Mouse (Mus musculus) embryonic facial prominence, embryonic 14.5 days (tissue): ENCODE data around the gene Fkbp9. TPM values are rescaled to one million over a fixed set of nuclear protein-coding genes. Genes with fewer than 3 reads are reported as not detected.

Source experiments
- ATAC-seq: fragments of 200-750 bp; cut with Nextera tagmentation; 2 replicates; pipeline ENCODE4 v1.8.0; 2017; ENCODE audit warnings: low read depth, moderate number of reproducible peaks, moderate TSS enrichment
- DNase-seq: peaks from one replicate; pipeline ENCODE4 v3.0.0-alpha.2; 2015; ENCODE audit warnings: low spot score
- H3K27ac ChIP-seq: fragments of 300-500 bp; sonication (generic); replicated peaks from 2 replicates; pipeline ENCODE4 v1.5.1; 2014; ENCODE audit warnings: low read depth, mild to moderate bottlenecking, low read length, moderate library complexity
- H3K27me3 ChIP-seq: fragments of 300-500 bp; sonication (generic); replicated peaks from 2 replicates; pipeline ENCODE4 v1.6.1; 2014; ENCODE audit warnings: low read length; ENCODE audit not compliant: control insufficient read depth, insufficient read depth
- H3K36me3 ChIP-seq: fragments of 300-500 bp; sonication (generic); 2 replicates; pipeline ENCODE4 v1.6.1; 2014; ENCODE audit warnings: low read length, mixed read lengths; ENCODE audit not compliant: control insufficient read depth, insufficient read depth
- H3K4me1 ChIP-seq: fragments of 300-500 bp; sonication (generic); 2 replicates; pipeline ENCODE4 v1.6.1; 2014; ENCODE audit warnings: antibody characterized with exemption, low read length; ENCODE audit not compliant: control insufficient read depth, insufficient read depth
- H3K4me2 ChIP-seq: fragments of 300-500 bp; sonication (generic); 2 replicates; pipeline ENCODE4 v1.6.1; 2014; ENCODE audit warnings: low read depth, mild to moderate bottlenecking, low read length, moderate library complexity, mixed read lengths
- H3K4me3 ChIP-seq: fragments of 300-500 bp; sonication (generic); 2 replicates; pipeline ENCODE4 v1.5.1; 2014; ENCODE audit warnings: low read depth, mild to moderate bottlenecking, low read length
- H3K9ac ChIP-seq: fragments of 300-500 bp; sonication (generic); 2 replicates; pipeline ENCODE4 v1.6.1; 2014; ENCODE audit warnings: low read depth, mild to moderate bottlenecking, low read length, moderate library complexity, mixed read lengths
- H3K9me3 ChIP-seq: fragments of 300-500 bp; sonication (generic); 2 replicates; pipeline ENCODE4 v1.6.1; 2016; ENCODE audit warnings: low read length; ENCODE audit not compliant: control insufficient read depth
- WGBS: fragments of 180-500 bp; shearing (Covaris S2); extraction: QIAGEN DNeasy Blood & Tissue Kit; methylation state at CpG from one replicate; pipeline ENCODE4 v1.1.7; 2014; 5-methylcytosine and 5-hydroxymethylcytosine counted together
- polyA plus RNA-seq: library from polyadenylated mRNA; unstranded; fragments of >200 nt; fragmentation: Nextera tagmentation; extraction: Ambion mirVana; gene quantifications from 2 replicates; pipeline ENCODE4 v1.2.1, GENCODE M21; 2014

Gene Fkbp9
- polyA plus RNA-seq, 1 experiment from 2014 or later, result 240 TPM

DNA sequence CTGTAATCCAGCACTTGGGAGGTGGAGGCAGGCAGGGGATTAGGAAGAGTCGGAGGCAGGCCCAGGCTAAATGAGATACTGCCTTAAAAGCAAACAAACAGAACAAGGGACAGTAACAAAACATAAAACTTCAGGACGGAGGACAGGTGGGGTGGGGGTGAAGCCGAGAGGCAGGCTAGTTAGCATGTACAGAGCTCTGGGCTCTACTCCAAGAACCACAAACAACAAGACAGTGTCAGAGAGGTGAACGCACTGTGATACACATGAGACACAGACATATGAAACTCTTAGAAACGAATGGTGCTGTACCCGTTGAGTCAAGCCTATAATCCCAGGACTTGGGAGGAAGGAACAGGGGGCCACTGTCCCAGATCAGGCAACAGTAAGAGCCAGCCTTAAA is 72.0 kb downstream of the Fkbp9 start:
- ATAC-seq (peak; percentile 45; the same call in 1 of the 2 replicates), DNase-seq (peak; percentile 57)
- Histone ChIP-seq H3K9ac (no peak overlapping the region), H3K36me3 (no peaks in the 10 kb centered on the region), H3K4me1 (peaks cover 12% of the 10 kb centered on the region; the same call in 1 of the 2 replicates), H3K27me3 (no peaks in the 10 kb centered on the region), H3K4me2 (no peak overlapping the region), H3K4me3 (no peak overlapping the region), H3K9me3 (no peaks in the 10 kb centered on the region), H3K27ac (no peak overlapping the region)
- WGBS, result 29% methylated on average over 6 of the region's 6 CpGs

DNA sequence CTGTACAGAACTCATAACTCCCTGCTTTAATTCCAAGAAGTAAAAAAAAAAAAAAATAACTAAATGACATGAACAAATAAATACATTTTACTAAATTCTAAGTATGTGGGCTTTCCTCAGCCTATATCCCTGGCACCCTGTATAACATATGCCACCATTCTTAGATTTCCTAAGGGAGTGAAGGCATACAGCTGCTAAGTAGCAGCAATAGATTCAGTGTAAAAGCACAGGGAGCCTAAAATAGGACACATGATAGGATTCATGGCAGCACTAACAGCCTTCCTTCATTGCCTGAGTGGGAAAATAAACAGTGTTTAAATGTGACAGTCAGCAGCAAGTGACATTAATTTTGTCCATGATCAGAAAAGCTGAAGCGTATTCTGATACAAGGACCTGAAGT is 72.5 kb downstream of the Fkbp9 start:
- DNase-seq, result no peak
- no peak overlapping the region for H3K4me2 ChIP-seq
- H3K9me3 ChIP-seq, result no peaks in the 10 kb centered on the region
- H3K4me1 ChIP-seq, result peaks cover 12% of the 10 kb centered on the region; the same call in 1 of the 2 replicates
- no peak overlapping the region for H3K27ac ChIP-seq
- no peak overlapping the region for H3K9ac ChIP-seq
- 80% methylated on average over 1 of the region's 1 CpGs for WGBS
- no peaks in the 10 kb centered on the region for H3K36me3 ChIP-seq
- ATAC-seq, result no peak
- H3K4me3 ChIP-seq, result no peak overlapping the region
- no peaks in the 10 kb centered on the region for H3K27me3 ChIP-seq

DNA sequence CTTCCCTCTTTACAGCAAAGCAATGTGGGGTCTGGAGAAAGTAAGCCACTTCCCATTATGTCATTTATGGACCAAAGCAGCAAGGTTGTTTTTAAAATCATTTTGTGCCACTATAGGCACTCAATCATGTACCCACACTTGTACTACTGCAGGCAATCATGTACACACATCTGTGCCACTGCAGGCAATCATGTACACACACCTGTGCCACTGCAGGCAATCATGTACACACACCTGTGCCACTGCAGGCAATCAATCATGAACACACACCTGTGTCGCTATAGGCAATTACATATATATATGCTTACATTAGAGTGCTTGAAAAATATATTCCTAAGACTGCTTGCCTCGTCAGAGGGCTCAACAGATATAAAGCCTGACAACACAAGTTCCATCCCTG is 73.1 kb downstream of the Fkbp9 start:
- no peak overlapping the region for H3K27ac ChIP-seq
- WGBS, result 67% methylated on average over 2 of the region's 2 CpGs
- no peak for DNase-seq
- no peak overlapping the region for H3K9ac ChIP-seq
- no peaks in the 10 kb centered on the region for H3K27me3 ChIP-seq
- no peaks in the 10 kb centered on the region for H3K36me3 ChIP-seq
- no peaks in the 10 kb centered on the region for H3K9me3 ChIP-seq
- H3K4me3 ChIP-seq, result no peak overlapping the region
- no peak overlapping the region for H3K4me2 ChIP-seq
- peaks cover 12% of the 10 kb centered on the region; the same call in 1 of the 2 replicates for H3K4me1 ChIP-seq
- no peak for ATAC-seq

DNA sequence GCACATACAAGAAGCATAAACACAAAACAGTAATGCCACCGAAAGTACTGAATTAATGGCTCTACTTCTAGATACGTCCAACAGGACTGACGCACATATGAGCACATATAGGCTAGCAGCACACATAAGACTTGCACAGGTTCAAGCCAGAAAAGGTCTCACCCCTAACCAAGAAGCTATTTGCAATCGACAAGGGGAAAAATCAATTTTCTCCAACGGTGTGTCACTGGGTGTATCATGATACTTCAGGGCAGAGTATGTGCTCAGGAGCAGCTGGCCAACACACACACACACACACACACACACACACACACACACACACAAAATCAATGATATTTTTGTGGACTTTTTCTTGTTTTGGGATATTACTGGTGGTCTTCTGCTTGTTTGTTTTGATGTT is 73.6 kb downstream of the Fkbp9 start:
- ATAC-seq (no peak), DNase-seq (no peak)
- peaks cover 12% of the 10 kb centered on the region; the same call in 1 of the 2 replicates for H3K4me1 ChIP-seq
- WGBS, result 82% methylated on average over 5 of the region's 5 CpGs
- H3K4me3 ChIP-seq, result no peak overlapping the region
- no peaks in the 10 kb centered on the region for H3K9me3 ChIP-seq
- H3K27ac ChIP-seq, result no peak overlapping the region
- H3K27me3 ChIP-seq, result no peaks in the 10 kb centered on the region
- no peak overlapping the region for H3K9ac ChIP-seq
- H3K36me3 ChIP-seq, result no peaks in the 10 kb centered on the region
- no peak overlapping the region for H3K4me2 ChIP-seq

DNA sequence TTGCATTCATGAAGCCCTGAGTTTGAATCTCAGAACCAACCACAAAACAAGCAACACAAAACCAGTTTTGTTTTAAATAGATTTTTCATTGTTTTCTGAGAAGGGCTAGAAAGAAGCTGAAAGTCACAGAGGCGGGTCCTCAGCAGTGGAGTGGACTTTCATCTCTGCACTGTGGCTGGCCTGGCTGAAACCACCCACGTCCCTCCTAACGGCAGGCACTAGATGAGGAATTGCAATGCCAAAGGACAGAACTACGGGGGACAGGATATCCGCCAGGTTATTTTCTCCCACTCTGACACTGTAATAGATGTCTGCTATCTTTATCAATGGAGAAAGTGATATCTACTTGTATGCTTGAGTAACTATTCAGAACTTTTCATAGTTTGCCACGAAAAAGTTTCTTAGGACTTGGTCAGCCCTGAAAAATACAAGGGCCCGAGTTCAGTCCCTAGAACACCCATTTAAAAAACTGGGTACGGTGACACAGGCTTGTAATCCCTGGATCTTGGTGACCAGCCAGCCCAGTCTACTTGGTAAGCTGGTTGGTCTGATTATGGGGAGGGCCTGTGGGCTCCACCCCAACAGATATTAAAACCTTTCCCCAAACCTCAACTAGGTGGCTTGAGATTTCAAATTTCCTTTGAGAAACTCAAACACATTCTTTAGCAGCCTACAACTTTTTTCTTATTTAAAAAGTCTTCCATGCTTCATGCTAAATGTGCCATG is 74.4 kb downstream of the Fkbp9 start:
- no peak overlapping the region for H3K4me3 ChIP-seq
- H3K36me3 ChIP-seq, result no peaks in the 10 kb centered on the region
- H3K9ac ChIP-seq, result no peak overlapping the region
- H3K4me2 ChIP-seq, result no peak overlapping the region
- WGBS, result 86% methylated on average over 8 of the region's 8 CpGs
- H3K27me3 ChIP-seq, result no peaks in the 10 kb centered on the region
- no peak for ATAC-seq
- H3K4me1 ChIP-seq, result peaks cover 12% of the 10 kb centered on the region; the same call in 1 of the 2 replicates
- no peak overlapping the region for H3K27ac ChIP-seq
- no peaks in the 10 kb centered on the region for H3K9me3 ChIP-seq
- DNase-seq, result no peak

DNA sequence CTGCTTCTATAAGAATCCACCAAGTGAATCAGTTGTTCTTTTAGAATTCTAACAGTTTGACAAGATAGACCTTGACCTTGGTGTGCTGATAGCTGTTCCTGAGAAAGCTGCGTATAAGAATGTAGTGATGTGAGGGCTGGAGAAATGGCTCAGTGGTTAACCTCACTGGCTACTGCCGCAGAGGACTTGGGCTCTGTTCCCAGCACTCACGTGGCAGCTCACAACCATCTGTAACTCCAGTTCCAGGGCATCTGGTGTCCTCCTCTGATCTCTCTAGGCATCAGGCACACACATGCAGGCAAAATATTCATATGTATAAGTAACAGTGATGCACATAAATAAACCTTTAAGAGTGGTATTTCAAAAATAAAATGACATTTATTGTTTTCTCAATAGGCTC is 76.1 kb downstream of the Fkbp9 start:
- Histone ChIP-seq H3K4me2 (no peak overlapping the region), H3K9ac (no peak overlapping the region), H3K27me3 (no peaks in the 10 kb centered on the region), H3K9me3 (no peaks in the 10 kb centered on the region), H3K4me3 (no peak overlapping the region), H3K4me1 (peaks cover 12% of the 10 kb centered on the region; the same call in 1 of the 2 replicates), H3K36me3 (no peaks in the 10 kb centered on the region), H3K27ac (no peak overlapping the region)
- WGBS, result 93% methylated on average over 3 of the region's 3 CpGs
- ATAC-seq, result no peak
- no peak for DNase-seq

DNA sequence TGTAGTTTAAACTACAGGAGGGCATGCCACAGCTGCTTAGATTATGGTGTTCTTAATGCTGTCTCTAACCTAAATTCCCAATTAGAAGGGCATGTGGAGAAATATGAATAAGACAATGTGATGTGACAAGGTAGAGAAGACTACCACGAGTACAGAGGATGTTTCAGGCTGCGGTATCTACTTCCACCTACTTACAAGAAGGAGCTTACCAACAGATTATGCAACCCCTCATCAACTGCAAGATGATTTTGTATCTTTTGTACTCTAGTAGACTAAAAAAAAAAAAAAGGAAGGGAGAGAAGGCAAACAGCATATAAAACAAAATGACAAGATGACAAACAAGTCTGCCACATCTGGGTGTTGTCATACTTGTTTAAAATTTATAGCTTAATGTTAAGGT is 76.5 kb downstream of the Fkbp9 start:
- H3K9me3 ChIP-seq, result no peaks in the 10 kb centered on the region
- peaks cover 12% of the 10 kb centered on the region for H3K4me1 ChIP-seq
- H3K27ac ChIP-seq, result no peak overlapping the region
- no peak for DNase-seq
- no peak overlapping the region for H3K4me2 ChIP-seq
- no peak overlapping the region for H3K9ac ChIP-seq
- no peaks in the 10 kb centered on the region for H3K27me3 ChIP-seq
- no peak for ATAC-seq
- no peak overlapping the region for H3K4me3 ChIP-seq
- 83% methylated on average over 2 of the region's 2 CpGs for WGBS
- H3K36me3 ChIP-seq, result no peaks in the 10 kb centered on the region

DNA sequence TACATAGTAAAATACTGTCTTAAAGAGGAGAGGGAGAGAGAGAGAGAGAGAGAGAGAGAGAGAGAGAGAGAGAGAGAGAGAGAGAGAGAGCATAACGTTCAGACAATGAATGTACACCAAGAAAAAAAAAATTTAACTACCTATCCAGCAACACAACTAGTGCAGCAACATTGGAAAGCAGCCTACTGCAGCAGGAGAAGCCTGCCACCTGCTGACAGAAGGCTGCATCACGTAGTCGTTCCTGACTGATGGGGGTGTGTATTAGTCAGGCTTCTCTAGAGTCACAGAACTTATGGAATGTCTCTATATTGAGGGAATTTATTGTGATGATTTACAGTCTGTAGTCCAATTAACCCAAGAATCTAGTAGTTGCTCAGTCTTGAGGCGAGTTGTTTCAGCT is 77.1 kb downstream of the Fkbp9 start:
- Histone ChIP-seq H3K9ac (no peak overlapping the region), H3K4me2 (no peak overlapping the region), H3K27ac (no peak overlapping the region), H3K36me3 (no peaks in the 10 kb centered on the region), H3K4me1 (peaks cover 8% of the 10 kb centered on the region), H3K4me3 (no peak overlapping the region), H3K27me3 (no peaks in the 10 kb centered on the region), H3K9me3 (no peaks in the 10 kb centered on the region)
- ATAC-seq, result 0 out of 2 replicates have a peak, but pooled peaks have one; percentile 70
- WGBS, result 21% methylated on average over 4 of the region's 4 CpGs
- peak; percentile 71 for DNase-seq

DNA sequence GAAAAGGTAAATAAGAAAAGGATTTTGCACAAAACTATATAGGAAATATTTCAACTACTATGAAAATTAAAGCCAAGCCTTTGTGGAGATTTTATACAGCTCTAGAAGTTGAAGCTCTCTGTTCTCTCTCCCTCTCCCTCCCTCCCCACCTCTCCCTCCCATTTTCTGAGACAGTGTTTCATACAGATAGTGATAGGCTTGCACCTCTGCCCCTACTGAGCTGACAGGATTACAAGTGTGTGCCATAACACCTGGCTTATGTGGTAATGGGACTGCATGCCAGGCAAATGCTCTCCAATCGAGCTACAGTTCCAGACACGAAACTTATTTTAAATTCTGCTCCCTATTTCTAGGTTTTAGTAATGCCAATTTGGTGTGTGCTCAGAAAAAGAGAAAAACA is 79.1 kb downstream of the Fkbp9 start:
- Histone ChIP-seq H3K4me1 (no peaks in the 10 kb centered on the region; the same call in 1 of the 2 replicates), H3K36me3 (no peaks in the 10 kb centered on the region), H3K27me3 (no peaks in the 10 kb centered on the region), H3K9ac (no peak overlapping the region), H3K4me2 (no peak overlapping the region), H3K27ac (no peak overlapping the region), H3K4me3 (no peak overlapping the region), H3K9me3 (no peaks in the 10 kb centered on the region)
- 79% methylated on average over 2 of the region's 2 CpGs for WGBS
- DNase-seq (no peak), ATAC-seq (no peak)
